Mouse (Mus musculus): Measurements from ENCODE around the gene Rnf213. TPM values are rescaled to one million over a fixed set of nuclear protein-coding genes. Genes with fewer than 3 reads are reported as not detected.

The Rnf213 gene
- polyA plus RNA-seq, 1 experiment from 2014 or later = 1.8 TPM

DNA sequence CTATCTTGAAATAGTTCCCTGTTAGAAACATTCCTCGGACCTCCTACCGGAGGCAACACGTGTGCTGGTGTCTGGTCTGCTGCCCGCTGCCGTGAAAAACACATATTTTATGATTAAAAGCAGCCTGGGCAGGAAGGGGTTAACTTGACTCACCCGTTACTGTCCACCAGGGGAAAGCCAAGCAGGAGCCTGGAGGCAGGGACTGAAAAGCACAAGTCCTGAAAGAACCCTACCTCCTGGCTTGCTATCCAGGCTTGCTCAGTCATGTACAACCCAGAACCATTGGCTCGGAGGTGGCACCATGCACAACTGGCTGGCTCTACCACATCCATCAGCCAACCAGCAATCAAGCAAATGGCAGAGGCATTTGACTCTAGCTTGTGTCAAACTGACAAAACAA is 140.8 kb downstream of the Rnf213 start:
- 74% methylated on average over 7 of the region's 7 CpGs for WGBS
- Histone ChIP-seq H3K27ac (ENCODE audit: low read depth, low read length) (no peak overlapping the region), H3K36me3 (ENCODE audit: control insufficient read depth, insufficient read depth, low read length) (no peaks in the 10 kb centered on the region), H3K27me3 (ENCODE audit: control insufficient read depth, insufficient read depth, low read length) (no peaks in the 10 kb centered on the region), H3K4me1 (replicated peaks; ENCODE audit: control insufficient read depth, insufficient read depth, low read length) (no peaks in the 10 kb centered on the region), H3K4me3 (ENCODE audit: low read depth, low read length) (no peak overlapping the region), H3K9ac (ENCODE audit: low read length) (no peak overlapping the region), H3K9me3 (ENCODE audit: control insufficient read depth, low read length) (no peaks in the 10 kb centered on the region), H3K4me2 (ENCODE audit: low read depth, low read length, severe bottlenecking) (no peak overlapping the region)
- no peak for ATAC-seq (replicated peaks; ENCODE audit: low FRiP score)
- DNase-seq (ENCODE audit: low spot score) = no peak

MicroRNA genes within 50 kb of the gene (microRNA counts, 519-probe panel; counts per million panel counts)
- microRNA mmu-miR-1932 = 31.2 counts per million

Small RNAs within 50 kb of the gene (microRNA-seq; reads per million reads assigned to microRNA genes)
- not detected for gene Mir1932 (ENCODE audit: insufficient number of aligned reads)

Other genes with a start within 250 kb of the Rnf213 start
- gene Tbc1d16, start 164.6 kb upstream of the Rnf213 start, polyA plus RNA-seq (2014; fragmentation: Nextera tagmentation; extraction: Ambion mirVana) = 20.4 and 20.8 TPM in 2 replicates
- 19.5 and 22.1 TPM in 2 replicates for gene Ccdc40, start 164.5 kb upstream of the Rnf213 start, polyA plus RNA-seq (2014; fragmentation: Nextera tagmentation; extraction: Ambion mirVana)
- gene Gaa, start 125.2 kb upstream of the Rnf213 start, polyA plus RNA-seq (2014; fragmentation: Nextera tagmentation; extraction: Ambion mirVana) = 28.4 and 28.7 TPM in 2 replicates
- 409 and 463 TPM in 2 replicates for gene Eif4a3, start 93.0 kb upstream of the Rnf213 start, polyA plus RNA-seq (2014; fragmentation: Nextera tagmentation; extraction: Ambion mirVana)
- gene Card14, start 85.3 kb upstream of the Rnf213 start, polyA plus RNA-seq (2014; fragmentation: Nextera tagmentation; extraction: Ambion mirVana) = 0.15 TPM in 1 of 2 replicates, not detected in the other
- gene Sgsh, start 37.6 kb upstream of the Rnf213 start, polyA plus RNA-seq (2014; fragmentation: Nextera tagmentation; extraction: Ambion mirVana) = 6.6 and 7.3 TPM in 2 replicates
- gene Slc26a11, start 37.5 kb upstream of the Rnf213 start, polyA plus RNA-seq (2014; fragmentation: Nextera tagmentation; extraction: Ambion mirVana) = 7.2 and 7.9 TPM in 2 replicates
- 18.4 and 21.0 TPM in 2 replicates for gene Endov, start 98.2 kb downstream of the Rnf213 start, polyA plus RNA-seq (2014; fragmentation: Nextera tagmentation; extraction: Ambion mirVana)
- gene Nptx1, start 154.7 kb downstream of the Rnf213 start, polyA plus RNA-seq (2014; fragmentation: Nextera tagmentation; extraction: Ambion mirVana) = 3.2 and 3.3 TPM in 2 replicates
- 18.6 and 19.2 TPM in 2 replicates for gene Rptor, start 209.8 kb downstream of the Rnf213 start, polyA plus RNA-seq (2014; fragmentation: Nextera tagmentation; extraction: Ambion mirVana)

Measured in forebrain, embryonic 11.5 days (tissue).